Mouse (Mus musculus): ENCODE results near the gene Med17.

- TF ChIP-seq CTCF (IDR thresholded peaks at IDR 0.05; ENCODE audit: low read depth, low read length), result no peak
- TF ChIP-seq GATA1 (IDR thresholded peaks at IDR 0.05; ENCODE audit: borderline replicate concordance, low read length), result no peak
- TF ChIP-seq TAL1 (conservative IDR thresholded peaks at IDR 0.05; ENCODE audit: low read depth, low read length), result no peak
- no peak for TF ChIP-seq POLR2AphosphoS5 (IDR thresholded peaks at IDR 0.05; ENCODE audit: insufficient replicate concordance, low read depth, low read length)
- no peak for TF ChIP-seq GATA2 (IDR thresholded peaks at IDR 0.05; ENCODE audit: borderline replicate concordance, low read depth, low read length)
Measured at GRCm38 (mm10) chr9:15233604-15234003, 46.1 kb downstream of the Med17 start.
